Mouse (Mus musculus): Measurements from ENCODE around the gene Tctex1d4.
A peak's percentile ranks its signal among the peaks of the same experiment; 100 is the strongest.

Gene Tctex1d4

GRCm38 (mm10) chr4:117120052-117120444, 6.5 kb upstream of the Tctex1d4 start:
- DNase-seq (ENCODE audit: low spot score in 2 of 2): no peak

DNA sequence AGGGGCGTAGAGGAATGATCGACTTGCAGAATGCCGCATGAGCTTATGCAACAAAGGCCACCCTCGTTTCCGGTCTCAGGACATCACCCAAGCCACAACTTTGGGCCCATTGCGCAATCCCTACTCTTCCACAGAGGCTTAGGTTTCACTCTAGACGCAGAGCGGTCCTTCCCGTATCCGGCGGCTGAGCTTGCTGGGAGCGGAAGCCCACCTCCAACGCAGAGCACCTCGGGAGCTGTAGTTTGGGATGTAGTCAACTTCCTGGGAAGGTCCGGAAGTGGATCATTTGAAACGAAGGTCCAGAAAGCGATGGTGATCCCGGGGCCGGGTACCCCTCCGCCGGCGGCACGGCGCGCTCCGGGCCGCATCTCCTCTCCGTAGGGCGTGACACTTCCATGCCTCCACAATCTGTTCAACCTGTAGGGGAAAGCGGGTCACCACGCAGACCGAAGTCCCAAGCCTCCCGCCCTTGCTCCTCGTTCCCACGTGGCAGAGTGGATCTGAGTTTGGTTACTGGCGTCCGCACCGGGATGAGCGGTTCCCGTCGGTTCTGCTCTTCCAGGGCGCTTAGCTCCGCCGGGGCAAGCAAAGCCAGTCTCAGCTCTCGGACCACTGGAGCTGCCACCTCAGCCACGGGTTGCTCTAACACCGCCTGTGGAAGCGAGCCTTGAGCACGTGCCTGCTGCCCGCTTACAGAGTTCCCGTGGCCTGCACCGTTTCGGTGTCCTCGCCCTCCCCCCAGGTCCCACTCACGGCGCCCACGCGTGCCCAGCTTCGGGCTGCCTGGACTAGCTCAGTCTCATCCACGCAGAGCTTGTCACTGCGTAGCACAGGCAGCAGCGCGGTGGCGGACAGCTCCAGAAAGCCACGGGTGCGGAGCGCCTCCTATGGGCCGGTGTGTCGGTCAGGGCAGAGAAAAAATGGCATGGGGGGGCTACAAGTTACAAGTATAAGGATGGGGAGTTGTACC, 5.9 kb upstream of the Tctex1d4 start:
- peak; percentile 76 to 83 for DNase-seq (ENCODE audit: low spot score in 2 of 2)

DNA sequence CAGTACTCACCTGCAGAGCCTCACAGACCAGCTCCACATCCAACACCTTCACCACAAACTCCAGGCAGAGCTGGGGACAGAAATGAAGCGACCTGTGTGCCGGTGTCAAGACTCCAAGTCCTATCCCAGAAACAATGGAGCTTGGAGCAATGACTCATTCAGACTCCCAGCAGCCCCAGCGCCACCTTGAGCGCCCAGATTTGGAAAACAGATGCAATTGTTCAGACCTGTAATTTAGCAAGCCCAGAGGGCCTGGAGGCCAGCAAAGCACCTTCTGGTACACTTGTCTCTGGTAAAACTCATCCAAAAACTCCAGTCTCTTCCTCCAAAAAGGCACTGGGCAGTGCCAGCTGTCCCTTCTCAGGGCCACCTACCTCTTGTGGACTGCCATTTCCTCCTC, 4.4 kb upstream of the Tctex1d4 start:
- DNase-seq (ENCODE audit: low spot score in 2 of 2): no peak

- no peak for DNase-seq (ENCODE audit: low spot score in 2 of 2)
Observed at GRCm38 (mm10) chr4:117123546-117124217, 2.9 kb upstream of the Tctex1d4 start.

- no peak for DNase-seq (ENCODE audit: low spot score in 2 of 2)
Observed at GRCm38 (mm10) chr4:117124218-117124517, 2.4 kb upstream of the Tctex1d4 start.

GRCm38 (mm10) chr4:117124518-117125347, 1.9 kb upstream of the Tctex1d4 start:
- peak in 1 of 2 experiments; percentile 38 for DNase-seq (ENCODE audit: low spot score in 2 of 2)

DNA sequence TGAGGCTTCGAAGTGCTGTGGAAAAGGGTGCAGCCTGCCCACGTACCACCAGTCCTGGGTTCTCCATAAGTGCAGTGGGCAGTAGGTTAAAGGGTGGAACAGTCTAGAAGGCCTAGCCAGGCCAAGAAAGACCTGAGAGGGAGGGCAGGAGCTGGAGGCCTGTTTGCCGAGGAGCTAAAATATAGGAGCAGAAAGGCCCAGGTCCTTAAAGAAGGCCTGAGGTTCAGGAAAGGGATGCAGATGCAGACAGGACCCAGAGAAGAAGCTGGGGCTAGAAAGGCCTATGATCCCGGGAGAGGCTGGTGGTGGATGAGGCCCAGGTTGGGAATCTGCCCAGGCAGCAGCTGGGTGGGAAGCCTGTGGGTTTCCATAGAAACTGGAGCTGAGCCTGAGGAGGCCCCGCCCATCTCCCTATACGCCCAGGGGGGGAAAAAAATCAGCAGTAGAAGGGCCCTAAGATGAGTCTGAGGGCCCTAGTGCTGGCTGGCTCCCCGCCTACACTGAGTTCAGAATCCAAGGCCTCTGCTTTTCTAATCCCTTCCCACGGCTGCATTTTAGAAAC, 1.2 kb upstream of the Tctex1d4 start, which contains the start of gene Btbd19:
TSS of gene Btbd19 (minus strand) at position 378 of the 562 bp plus-strand sequence.
- no peak for DNase-seq (ENCODE audit: low spot score in 2 of 2)

GRCm38 (mm10) chr4:117125910-117126674, 502 bp upstream of the Tctex1d4 start:
- DNase-seq (ENCODE audit: low spot score in 2 of 2): peak in 1 of 2 experiments; percentile 35

GRCm38 (mm10) chr4:117127991-117128686, 1.5 kb downstream of the Tctex1d4 start:
- DNase-seq (ENCODE audit: low spot score in 2 of 2): no peak

GRCm38 (mm10) chr4:117130790-117131189, 4.2 kb downstream of the Tctex1d4 start:
- no peak for DNase-seq (ENCODE audit: low spot score in 2 of 2)

GRCm38 (mm10) chr4:117131198-117131597, 4.6 kb downstream of the Tctex1d4 start:
- DNase-seq (ENCODE audit: low spot score in 2 of 2): no peak

DNA sequence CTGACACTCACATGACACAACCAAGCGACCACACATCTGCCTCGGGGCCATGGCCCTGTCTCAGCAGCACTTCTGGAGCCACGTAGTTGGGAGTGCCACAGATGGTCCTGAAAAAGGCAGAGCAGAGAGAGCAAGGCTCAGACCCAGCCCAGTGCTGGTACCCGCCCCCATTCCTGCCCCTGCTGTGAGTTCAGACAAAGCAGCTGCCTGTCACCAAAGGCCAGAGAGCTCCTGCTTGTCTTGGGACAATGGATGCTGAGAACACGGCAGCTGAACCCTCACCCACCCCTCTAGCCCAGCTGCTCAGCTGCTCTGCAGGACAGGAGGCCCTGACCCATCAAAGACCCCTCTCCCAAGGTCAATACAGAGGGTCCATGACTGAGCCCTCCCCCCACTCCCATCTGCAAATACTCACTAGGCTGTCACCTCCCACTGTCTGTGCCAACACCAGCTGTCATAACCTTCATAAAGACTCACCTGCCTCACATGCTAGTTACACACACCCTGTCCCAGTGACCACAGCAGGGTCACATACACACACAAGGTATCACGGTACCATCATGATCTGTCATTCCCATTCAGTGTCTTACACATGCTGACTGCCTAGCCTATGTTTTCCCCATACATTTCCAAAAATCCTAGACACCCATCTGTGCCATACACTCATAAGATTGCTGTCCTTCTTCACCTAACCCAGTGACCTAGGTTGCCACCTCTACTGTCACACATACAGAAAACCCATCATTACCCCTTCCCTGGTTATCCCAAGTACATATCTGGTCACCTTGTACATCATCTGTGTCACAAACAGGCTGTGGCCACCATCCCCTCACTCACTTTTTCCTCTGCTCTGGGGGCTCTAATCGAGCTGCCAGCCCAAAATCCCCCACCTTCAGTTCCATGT, 5.5 kb downstream of the Tctex1d4 start:
- no peak for DNase-seq (ENCODE audit: low spot score in 2 of 2)

- no peak for DNase-seq (ENCODE audit: low spot score in 2 of 2)
Observed at GRCm38 (mm10) chr4:117132794-117133143, 6.2 kb downstream of the Tctex1d4 start.

DNA sequence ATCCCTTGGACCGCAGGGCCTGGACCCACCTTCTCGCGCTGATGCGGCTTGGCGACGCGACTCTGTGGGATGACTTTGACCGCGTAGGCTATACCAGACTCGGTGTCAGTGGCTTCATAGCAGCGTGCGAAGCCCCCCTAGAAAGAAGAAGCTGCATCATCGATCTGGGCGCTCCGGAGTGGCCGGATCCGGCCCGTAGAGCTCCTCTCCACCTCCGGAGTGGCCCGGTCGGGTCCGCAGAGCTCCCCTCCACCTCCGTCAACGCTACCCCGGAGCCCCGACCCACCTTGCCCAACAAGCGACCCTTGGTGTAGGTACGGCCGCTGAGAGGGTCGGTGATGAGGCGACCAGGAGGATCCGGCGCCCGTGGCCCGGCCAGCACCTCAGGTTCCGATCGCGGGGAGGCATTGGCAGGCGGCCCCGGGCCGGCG, 6.8 kb downstream of the Tctex1d4 start:
- DNase-seq (ENCODE audit: low spot score in 2 of 2): no peak

DNA sequence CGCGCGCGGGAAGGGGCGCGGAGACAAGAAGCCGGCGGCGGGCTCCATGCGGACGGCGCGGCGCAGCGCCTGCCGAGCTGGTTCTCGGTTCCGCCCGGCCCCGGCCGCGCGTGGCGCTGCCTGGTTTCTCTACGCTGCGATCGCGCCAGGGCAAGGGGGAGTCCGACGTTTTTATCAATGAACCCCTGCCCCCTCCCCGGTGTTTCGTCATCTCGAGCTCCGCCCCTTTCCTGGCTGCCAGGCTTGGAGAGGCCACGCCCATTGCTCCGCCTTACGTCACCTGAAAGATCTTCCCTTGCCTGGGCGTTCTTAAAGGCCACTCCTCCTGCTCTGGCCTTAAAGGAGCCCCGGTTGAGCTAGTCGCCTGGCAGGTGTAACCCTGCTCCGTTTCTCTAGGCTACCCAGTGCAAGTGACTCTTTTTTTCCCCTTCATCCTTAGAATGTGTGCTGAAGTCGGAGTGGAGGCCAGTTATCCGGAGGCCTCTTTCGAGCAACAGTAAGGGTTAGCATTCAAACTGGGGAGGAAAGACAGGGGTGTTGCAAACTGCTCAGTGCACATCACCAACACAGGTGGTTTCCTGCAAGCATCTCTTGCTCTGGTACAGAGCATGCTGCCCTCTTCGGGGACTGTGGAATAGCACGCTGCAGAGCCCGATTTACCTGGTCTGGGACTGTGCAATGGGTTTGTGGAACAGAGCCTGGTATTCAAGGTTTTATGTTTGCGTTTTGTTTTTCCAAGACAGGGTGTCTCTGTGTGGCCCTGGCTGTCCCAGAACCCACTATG, 7.4 kb downstream of the Tctex1d4 start, which contains the start of gene Plk3:
TSS of gene Plk3 (minus strand) at position 147 of the 784 bp plus-strand sequence.
- DNase-seq (ENCODE audit: low spot score in 2 of 2): peak; percentile 92 to 95

DNA sequence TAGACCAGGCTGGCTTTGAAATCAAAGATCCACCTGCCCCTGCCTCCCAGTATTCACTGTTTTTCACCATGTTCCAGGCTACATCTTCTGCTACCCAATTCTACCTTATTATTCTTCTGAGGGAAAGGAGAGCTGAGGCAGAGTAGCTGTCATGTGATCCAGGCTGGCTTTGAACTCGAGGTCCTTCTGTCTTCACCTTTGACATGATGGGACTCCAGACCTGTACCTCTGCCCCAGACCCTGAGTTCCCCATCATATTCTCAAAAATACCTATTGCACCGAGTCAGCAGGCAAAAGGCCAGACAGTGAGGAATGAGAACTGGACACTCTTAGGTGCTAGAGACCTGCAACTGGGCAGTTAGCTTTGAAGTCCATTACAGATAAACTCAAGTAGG, 8.0 kb downstream of the Tctex1d4 start:
- no peak for DNase-seq (ENCODE audit: low spot score in 2 of 2)

DNA sequence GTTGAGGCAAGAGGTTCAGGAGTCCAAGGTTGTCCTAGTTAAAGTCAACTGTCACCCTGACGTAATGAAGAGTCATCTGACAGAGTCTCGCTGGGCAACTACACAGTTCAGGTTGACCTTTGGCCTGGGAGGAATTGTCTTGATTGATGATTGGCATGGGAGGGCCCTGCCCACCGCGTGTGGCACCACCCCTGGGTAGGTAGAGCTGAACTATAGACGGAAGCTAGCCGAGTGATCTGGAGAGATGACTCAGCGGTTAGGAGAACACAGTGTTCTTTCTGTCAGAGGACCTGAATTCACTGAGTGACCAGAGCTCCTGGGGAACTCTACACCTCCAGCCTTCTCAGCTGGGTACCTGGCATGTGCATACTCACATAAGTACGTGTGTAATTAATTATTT, 9.4 kb downstream of the Tctex1d4 start:
- no peak for DNase-seq (ENCODE audit: low spot score in 2 of 2)

All from spleen, postnatal 14 days (tissue).